ENCODE assay signal across 25 mouse cellular contexts in the genomic region with DNA sequence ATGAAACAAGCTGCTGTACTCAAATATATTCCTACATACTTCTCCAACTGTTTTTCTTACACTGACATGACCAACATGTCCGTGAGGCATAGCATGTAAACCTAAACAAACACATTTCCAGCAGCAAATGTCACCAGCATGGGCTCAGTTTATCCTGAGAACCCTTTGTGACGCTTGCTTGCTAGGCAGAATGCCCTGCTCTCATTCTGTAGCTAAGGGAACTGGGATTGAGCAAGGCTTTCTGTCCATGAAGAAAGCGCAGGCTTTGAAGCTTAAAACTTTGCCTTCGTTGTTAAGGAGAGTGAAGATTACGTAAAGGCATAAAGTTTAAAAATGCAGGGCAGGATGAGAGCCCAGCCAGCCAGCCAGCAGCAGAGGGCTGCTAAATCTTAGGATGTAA.
DNase-seq lines count a peak whose midpoint lies in the region; ATAC-seq and TF ChIP-seq lines count a peak whose summit lies in the region.
"Had no signal": no experiment of that assay in that cellular context is flagged by ENCODE, and none has a peak within 500 bp of the region (broad histone marks: within the 10 kb centered on the region; RNA-seq: fewer than 3 reads in every experiment).

No protein-coding gene starts in this region.

- H3K27ac ChIP-seq in lung, postnatal 0 days (ENCODE audit: low read length): no peak overlapping the region
- H3K27ac ChIP-seq in limb, embryonic 10.5 days: no peak overlapping the region
- H3K27ac ChIP-seq: embryonic facial prominence, embryonic 10.5 days; embryonic facial prominence, embryonic 15.5 days; heart, adult 2 months; kidney, embryonic 15.5 days; limb, embryonic 12.5 days; liver, embryonic 15.5 days had no signal

- DNase-seq in embryo, embryonic 10.5 days (ENCODE audit: low spot score): peak; percentile 9
- no peak for DNase-seq in embryo, embryonic 9.5 days (ENCODE audit: extremely low spot score)
- DNase-seq in frontal cortex, postnatal 36 days (ENCODE audit: low spot score in 2 of 2): no peak
- DNase-seq in lung, postnatal 0 days (ENCODE audit: low spot score): peak; percentile 61
- no peak for DNase-seq in lung, postnatal 4 days
- peak; percentile 21 for DNase-seq in brain, adult 2 months (ENCODE audit: low read depth, low spot score)
- DNase-seq in limb, embryonic 10.5 days (ENCODE audit: low spot score): no peak
- DNase-seq: adrenal gland, postnatal 14 days; cerebellum, adult 18-20 months; cerebellum, postnatal 10 days; heart, adult 2 months; kidney, adult 18-20 months; kidney, postnatal 25 days; lung, postnatal 14 days; thymus, adult 2 months; thymus, postnatal 36 days had no signal

- ATAC-seq in frontal cortex, adult (ENCODE audit: low TSS enrichment): peak; percentile 50; the same call in 1 of the 2 replicates
- ATAC-seq in lung, postnatal 0 days: 0 out of 2 replicates have a peak, but pooled peaks have one; percentile 4
- ATAC-seq: hindbrain, embryonic 16.5 days had no signal

- H3K36me3 ChIP-seq in lung, postnatal 0 days (ENCODE audit: insufficient read depth, low read length): no peaks in the 10 kb centered on the region
- H3K36me3 ChIP-seq in limb, embryonic 10.5 days: no peaks in the 10 kb centered on the region
- H3K36me3 ChIP-seq: embryonic facial prominence, embryonic 10.5 days; embryonic facial prominence, embryonic 15.5 days; heart, embryonic 12.5 days; kidney, embryonic 15.5 days; limb, embryonic 12.5 days; liver, embryonic 15.5 days had no signal

- no peak overlapping the region for H3K9ac ChIP-seq in lung, postnatal 0 days (replicated peaks; ENCODE audit: low read depth)
- H3K9ac ChIP-seq: embryonic facial prominence, embryonic 15.5 days; heart, embryonic 12.5 days; kidney, embryonic 15.5 days; limb, embryonic 12.5 days; liver, embryonic 15.5 days had no signal

- TF ChIP-seq CTCF in lung, postnatal 0 days (IDR thresholded peaks at IDR 0.05): no peak

- no peaks in the 10 kb centered on the region; the same call in 1 of the 2 replicates for H3K4me1 ChIP-seq in lung, postnatal 0 days (ENCODE audit: insufficient read depth, low read depth, low read length)
- H3K4me1 ChIP-seq in limb, embryonic 10.5 days: no peaks in the 10 kb centered on the region
- H3K4me1 ChIP-seq: embryonic facial prominence, embryonic 15.5 days; heart, embryonic 12.5 days; kidney, embryonic 15.5 days; limb, embryonic 12.5 days; liver, embryonic 15.5 days had no signal

- no peaks in the 10 kb centered on the region for H3K9me3 ChIP-seq in lung, postnatal 0 days (ENCODE audit: low read length)
- H3K9me3 ChIP-seq in limb, embryonic 10.5 days (replicated peaks): no peaks in the 10 kb centered on the region
- H3K9me3 ChIP-seq: embryonic facial prominence, embryonic 10.5 days; embryonic facial prominence, embryonic 15.5 days; heart, embryonic 12.5 days; kidney, embryonic 15.5 days; limb, embryonic 12.5 days; liver, embryonic 15.5 days had no signal

- WGBS in lung, postnatal 0 days: 38% methylated on average over 5 of the region's 5 CpGs
- 62% methylated on average over 5 of the region's 5 CpGs for WGBS in limb, embryonic 10.5 days

- H3K4me2 ChIP-seq in lung, postnatal 0 days (replicated peaks; ENCODE audit: low read depth, low read length): no peak overlapping the region
- H3K4me2 ChIP-seq: embryonic facial prominence, embryonic 15.5 days; heart, embryonic 12.5 days; kidney, embryonic 15.5 days; limb, embryonic 12.5 days; liver, embryonic 15.5 days had no signal

- TF ChIP-seq EP300 in lung, postnatal 0 days (IDR thresholded peaks at IDR 0.05): no peak

- no peak overlapping the region for H3K4me3 ChIP-seq in lung, postnatal 0 days (ENCODE audit: low read depth, low read length)
- no peak overlapping the region for H3K4me3 ChIP-seq in limb, embryonic 10.5 days
- H3K4me3 ChIP-seq: embryonic facial prominence, embryonic 10.5 days; embryonic facial prominence, embryonic 15.5 days; heart, adult 2 months; heart, embryonic 12.5 days; kidney, embryonic 15.5 days; limb, embryonic 12.5 days; liver, embryonic 15.5 days had no signal

- H3K27me3 ChIP-seq in lung, postnatal 0 days (replicated peaks; ENCODE audit: insufficient read depth, low read length): no peaks in the 10 kb centered on the region
- H3K27me3 ChIP-seq in limb, embryonic 10.5 days (ENCODE audit: low read depth, poor library complexity, severe bottlenecking): no peaks in the 10 kb centered on the region
- H3K27me3 ChIP-seq: CH12.LX; embryonic facial prominence, embryonic 15.5 days; heart, embryonic 12.5 days; kidney, embryonic 15.5 days; limb, embryonic 12.5 days; liver, embryonic 15.5 days had no signal

Comparison
In these comparisons a context has a peak if more than half of its experiments do, and no peak if none do; other contexts are left out.
1. DNase-seq: peak in embryo, embryonic 10.5 days (single experiment), lung, postnatal 0 days (single experiment) and brain, adult 2 months (single experiment); none in embryo, embryonic 9.5 days (single experiment), frontal cortex, postnatal 36 days (0 of 2), lung, postnatal 4 days (0 of 2) and limb, embryonic 10.5 days (single experiment).